In the genomic region with DNA sequence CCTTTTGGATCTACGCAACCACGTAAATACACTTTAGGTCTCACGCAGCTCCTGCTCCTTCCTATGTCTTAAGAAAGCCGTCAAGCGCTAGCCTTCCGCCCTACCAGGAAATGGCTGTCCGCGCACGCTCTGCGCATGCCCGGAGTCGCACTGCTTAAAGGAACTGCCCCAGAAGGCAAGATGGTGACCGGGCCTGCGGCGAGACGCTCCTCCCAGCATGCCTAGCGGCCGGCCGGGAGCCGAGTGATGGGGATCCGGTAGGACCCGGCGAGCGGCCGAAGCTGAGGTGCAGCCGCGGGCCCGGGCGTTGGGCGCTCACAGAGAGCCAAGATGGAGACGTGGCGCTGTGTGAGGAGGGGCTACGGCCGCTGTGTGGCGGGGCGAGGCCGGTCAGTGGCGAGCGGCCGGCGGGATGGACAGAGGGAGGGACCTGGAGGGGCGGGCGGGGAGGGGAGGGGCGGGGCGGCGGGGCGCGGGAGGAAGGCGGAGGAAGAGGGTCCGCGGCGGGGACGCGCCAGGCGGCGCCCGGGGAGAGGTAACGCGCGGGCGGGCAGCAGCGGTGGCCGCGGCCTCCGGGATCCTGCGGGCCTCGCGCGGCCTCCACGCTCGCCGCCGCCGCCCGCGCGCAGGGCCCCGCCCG, we compare ENCODE assay signal across 8 mouse cellular contexts. TPM values are rescaled to one million over a fixed set of nuclear protein-coding genes. Genes with fewer than 3 reads are reported as not detected.
A peak's percentile ranks its signal among the peaks of the same experiment; 100 is the strongest.
DNase-seq lines count a peak whose midpoint lies in the region; ATAC-seq lines count a peak whose summit lies in the region.

No protein-coding gene starts in this region.

- H3K9ac ChIP-seq in intestine, embryonic 14.5 days (ENCODE audit: low read length) = peak overlapping the region; percentile 88

- peak; percentile 95 for DNase-seq in adrenal gland, adult 18-20 months (ENCODE audit: low spot score in 2 of 2)
- peak; percentile 99 for DNase-seq in embryo, embryonic 11 days
- peak; percentile 97 for DNase-seq in gastrocnemius, postnatal 25 days
- peak; percentile 98 for DNase-seq in intestine, embryonic 14.5 days (ENCODE audit: low spot score)
- DNase-seq in left cerebral cortex, postnatal 14 days (ENCODE audit: low spot score in 2 of 2) = peak; percentile 97 to 98
- peak; percentile 98 for DNase-seq in mesoderm, embryonic 11.5 days (ENCODE audit: low read depth, low spot score)
- DNase-seq in right cerebral cortex, postnatal 36 days (ENCODE audit: low spot score in 2 of 2) = peak; percentile 96 to 97
- DNase-seq in yolk sac, embryonic 10.5 days (ENCODE audit: low spot score) = peak; percentile 97

- intact Hi-C loops in left cerebral cortex, postnatal 14 days (cut with DNase I) = no loop called here

- H3K27ac ChIP-seq in intestine, embryonic 14.5 days (ENCODE audit: low read depth) = peak overlapping the region; percentile 98

- H3K27me3 ChIP-seq in intestine, embryonic 14.5 days (replicated peaks; ENCODE audit: control insufficient read depth, insufficient read depth, low read length) = no peaks in the 10 kb centered on the region

- peak overlapping the region; percentile 85 for H3K4me2 ChIP-seq in intestine, embryonic 14.5 days (ENCODE audit: low read length)

- peak; percentile 96 for ATAC-seq in intestine, embryonic 14.5 days (replicated peaks; ENCODE audit: low FRiP score, low TSS enrichment, low read depth)

- 0 out of 2 replicates have a peak, but pooled peaks cover 5% of the 10 kb centered on the region for H3K36me3 ChIP-seq in intestine, embryonic 14.5 days (ENCODE audit: control insufficient read depth, insufficient read depth, low read length)

- H3K9me3 ChIP-seq in intestine, embryonic 14.5 days (ENCODE audit: control insufficient read depth, low read length) = no peaks in the 10 kb centered on the region

- H3K4me3 ChIP-seq in intestine, embryonic 14.5 days (ENCODE audit: low read depth, low read length) = peak overlapping the region; percentile 74

- peaks cover 21% of the 10 kb centered on the region for H3K4me1 ChIP-seq in intestine, embryonic 14.5 days (replicated peaks; ENCODE audit: control insufficient read depth, insufficient read depth, low read length)

- under 1% methylated on average over 37 of the region's 79 CpGs for WGBS in intestine, embryonic 14.5 days

RNA-seq across cellular contexts. Expression of a gene that starts 3.6 kb away (rescaled TPM):
- 10 to 100 TPM; 44.7 to 47.7 TPM for total RNA-seq in adrenal gland, adult 18-20 months (2021)
- total RNA-seq in gastrocnemius, postnatal 25 days (2021) = 10 to 100 TPM; 20.7 to 24.6 TPM
- 37.0 and 38.0 TPM in 2 replicates for polyA plus RNA-seq in intestine, embryonic 14.5 days (2014; fragmentation: Nextera tagmentation; extraction: Ambion mirVana)
- total RNA-seq in left cerebral cortex, postnatal 14 days (2021) = 10 to 100 TPM; 53.5 to 55.3 TPM

RNA-seq across cellular contexts. Expression of a gene that starts 16.9 kb away (rescaled TPM):
- 10 to 100 TPM; 18.9 to 20.7 TPM for total RNA-seq in adrenal gland, adult 18-20 months (2021)
- 10 to 100 TPM; 11.2 to 14.8 TPM for total RNA-seq in gastrocnemius, postnatal 25 days (2021)
- polyA plus RNA-seq in intestine, embryonic 14.5 days (2014; fragmentation: Nextera tagmentation; extraction: Ambion mirVana) = 14.5 and 18.8 TPM in 2 replicates
- total RNA-seq in left cerebral cortex, postnatal 14 days (2021) = 10 to 100 TPM; 76.0 to 84.0 TPM

RNA-seq across cellular contexts. Expression of a gene that starts 50.6 kb away (rescaled TPM):
- under 1 TPM in 1 of 2 experiments, not detected in 1; 0.22 TPM for total RNA-seq in adrenal gland, adult 18-20 months (2021)
- 1 to 10 TPM in 1 of 2 experiments, under 1 TPM in 1; 0.59 to 1.7 TPM for total RNA-seq in gastrocnemius, postnatal 25 days (2021)
- 32.7 and 38.9 TPM in 2 replicates for polyA plus RNA-seq in intestine, embryonic 14.5 days (2014; fragmentation: Nextera tagmentation; extraction: Ambion mirVana)
- total RNA-seq in left cerebral cortex, postnatal 14 days (2021) = 1 to 10 TPM; 3.3 to 4.4 TPM

Comparison
In these comparisons a context has a peak if more than half of its experiments do, and no peak if none do; other contexts are left out.
1. Peak in every context shown above with its lines: DNase-seq, ATAC-seq, H3K4me3 ChIP-seq and H3K27ac ChIP-seq.